Mouse (Mus musculus): ENCODE data around the gene Cldn34b2. TPM values are rescaled to one million over a fixed set of nuclear protein-coding genes. Genes with fewer than 3 reads are reported as not detected.
"Not testable (repeated sequence)": the region's sequence is repeated elsewhere in the genome, so short reads cannot be mapped to it uniquely, and the experiment has no call there.

Gene Cldn34b2
- polyA plus RNA-seq, 1 experiment from 2014 or later, result not detected

GRCm38 (mm10) chrX:155151868-155152267 is 23.7 kb upstream of the Cldn34b2 start:
- DNase-seq (ENCODE audit: low spot score, missing footprints), result no peak
- H3K4me1 ChIP-seq (ENCODE audit: control insufficient read depth, insufficient read depth, low read length), result no peaks in the 10 kb centered on the region
- no peak overlapping the region for H3K9ac ChIP-seq (ENCODE audit: low read length)
- H3K27ac ChIP-seq (ENCODE audit: low read depth, low read length), result no peak overlapping the region
- no peak overlapping the region for H3K4me3 ChIP-seq (ENCODE audit: low read depth, low read length)
- 90% methylated on average over 1 of the region's 1 CpGs for WGBS
- no peak overlapping the region for H3K4me2 ChIP-seq
- ATAC-seq (ENCODE audit: low FRiP score), result no peak
- no peaks in the 10 kb centered on the region for H3K27me3 ChIP-seq (ENCODE audit: control insufficient read depth, insufficient read depth, low read length)
- H3K36me3 ChIP-seq (ENCODE audit: control insufficient read depth, insufficient read depth, low read length), result no peaks in the 10 kb centered on the region
- H3K9me3 ChIP-seq (ENCODE audit: control insufficient read depth, low read length), result no peaks in the 10 kb centered on the region

- DNase-seq (ENCODE audit: low spot score, missing footprints), result peak; percentile 81
- Histone ChIP-seq H3K36me3 (ENCODE audit: control insufficient read depth, insufficient read depth, low read length) (no peaks in the 10 kb centered on the region), H3K4me1 (ENCODE audit: control insufficient read depth, insufficient read depth, low read length) (no peaks in the 10 kb centered on the region), H3K27me3 (ENCODE audit: control insufficient read depth, insufficient read depth, low read length) (no peaks in the 10 kb centered on the region), H3K27ac (ENCODE audit: low read depth, low read length) (no peak overlapping the region), H3K9me3 (ENCODE audit: control insufficient read depth, low read length) (no peaks in the 10 kb centered on the region), H3K9ac (ENCODE audit: low read length) (no peak overlapping the region), H3K4me3 (ENCODE audit: low read depth, low read length) (no peak overlapping the region), H3K4me2 (no peak overlapping the region)
- no peak for ATAC-seq (ENCODE audit: low FRiP score)
- 23% methylated on average over 3 of the region's 3 CpGs for WGBS
Observed at GRCm38 (mm10) chrX:155144718-155145117, 16.5 kb upstream of the Cldn34b2 start.

GRCm38 (mm10) chrX:155098024-155098423 is 30.2 kb downstream of the Cldn34b2 start:
- no peaks in the 10 kb centered on the region for H3K4me1 ChIP-seq (ENCODE audit: control insufficient read depth, insufficient read depth, low read length)
- H3K9me3 ChIP-seq (ENCODE audit: control insufficient read depth, low read length), result no peaks in the 10 kb centered on the region
- DNase-seq (ENCODE audit: low spot score, missing footprints) (no peak), ATAC-seq (ENCODE audit: low FRiP score) (no peak)
- no peaks in the 10 kb centered on the region for H3K27me3 ChIP-seq (ENCODE audit: control insufficient read depth, insufficient read depth, low read length)
- H3K4me3 ChIP-seq (ENCODE audit: low read depth, low read length), result no peak overlapping the region
- no peak overlapping the region for H3K4me2 ChIP-seq
- H3K9ac ChIP-seq (ENCODE audit: low read length), result no peak overlapping the region
- H3K36me3 ChIP-seq (ENCODE audit: control insufficient read depth, insufficient read depth, low read length), result no peaks in the 10 kb centered on the region
- no peak overlapping the region for H3K27ac ChIP-seq (ENCODE audit: low read depth, low read length)

GRCm38 (mm10) chrX:155093566-155093965 is 34.6 kb downstream of the Cldn34b2 start, which contains the start of gene Magea2:
Gene Magea2 (minus strand): TSS chrX:155093666.
- H3K9me3 ChIP-seq (ENCODE audit: control insufficient read depth, low read length); H3K27me3 ChIP-seq (ENCODE audit: control insufficient read depth, insufficient read depth, low read length); H3K9ac ChIP-seq (ENCODE audit: low read length); H3K4me3 ChIP-seq (ENCODE audit: low read depth, low read length); H3K4me2 ChIP-seq; H3K4me1 ChIP-seq (ENCODE audit: control insufficient read depth, insufficient read depth, low read length); H3K36me3 ChIP-seq (ENCODE audit: control insufficient read depth, insufficient read depth, low read length); ATAC-seq (ENCODE audit: low FRiP score); DNase-seq (ENCODE audit: low spot score, missing footprints); H3K27ac ChIP-seq (ENCODE audit: low read depth, low read length): not testable (repeated sequence)
- 88% methylated on average over 2 of the region's 4 CpGs for WGBS

- H3K9ac ChIP-seq (ENCODE audit: low read length); H3K27me3 ChIP-seq (ENCODE audit: control insufficient read depth, insufficient read depth, low read length); H3K9me3 ChIP-seq (ENCODE audit: control insufficient read depth, low read length); ATAC-seq (ENCODE audit: low FRiP score); H3K4me2 ChIP-seq; H3K27ac ChIP-seq (ENCODE audit: low read depth, low read length); DNase-seq (ENCODE audit: low spot score, missing footprints); H3K36me3 ChIP-seq (ENCODE audit: control insufficient read depth, insufficient read depth, low read length); H3K4me1 ChIP-seq (ENCODE audit: control insufficient read depth, insufficient read depth, low read length); H3K4me3 ChIP-seq (ENCODE audit: low read depth, low read length): not testable (repeated sequence)
- 90% methylated on average over 1 of the region's 2 CpGs for WGBS
Observed at GRCm38 (mm10) chrX:155089693-155090092, 38.5 kb downstream of the Cldn34b2 start, which contains the start of gene Magea1. Gene Magea1 (minus strand): TSS chrX:155089793.

Other genes with a start within 250 kb of the Cldn34b2 start
- not detected in 2 replicates for gene Cldn34b1, start 238.1 kb downstream of the Cldn34b2 start, polyA plus RNA-seq (2014; fragmentation: Nextera tagmentation; extraction: Ambion mirVana)
- not detected in 2 replicates for gene Magea6, start 192.4 kb downstream of the Cldn34b2 start, polyA plus RNA-seq (2014; fragmentation: Nextera tagmentation; extraction: Ambion mirVana)
- gene Magea3, start 178.9 kb downstream of the Cldn34b2 start, polyA plus RNA-seq (2014; fragmentation: Nextera tagmentation; extraction: Ambion mirVana), result not detected in 2 replicates
- gene Magea8, start 132.6 kb downstream of the Cldn34b2 start, polyA plus RNA-seq (2014; fragmentation: Nextera tagmentation; extraction: Ambion mirVana), result not detected in 2 replicates
- not detected in 2 replicates for gene Magea5, start 65.3 kb downstream of the Cldn34b2 start, polyA plus RNA-seq (2014; fragmentation: Nextera tagmentation; extraction: Ambion mirVana)
- gene Magea1, start 38.6 kb downstream of the Cldn34b2 start, polyA plus RNA-seq (2014; fragmentation: Nextera tagmentation; extraction: Ambion mirVana), result not detected in 2 replicates
- gene Magea2, start 34.7 kb downstream of the Cldn34b2 start, polyA plus RNA-seq (2014; fragmentation: Nextera tagmentation; extraction: Ambion mirVana), result not detected in 2 replicates
- 83.3 and 87.5 TPM in 2 replicates for gene Sat1, start 88.0 kb upstream of the Cldn34b2 start, polyA plus RNA-seq (2014; fragmentation: Nextera tagmentation; extraction: Ambion mirVana)
- 23.6 and 25.9 TPM in 2 replicates for gene Acot9, start 134.0 kb upstream of the Cldn34b2 start, polyA plus RNA-seq (2014; fragmentation: Nextera tagmentation; extraction: Ambion mirVana)
- gene Prdx4, start 212.3 kb upstream of the Cldn34b2 start, polyA plus RNA-seq (2014; fragmentation: Nextera tagmentation; extraction: Ambion mirVana), result 271 and 282 TPM in 2 replicates